Mouse (Mus musculus): ENCODE results near the gene Dpp6.
"Not testable (repeated sequence)": the region's sequence is repeated elsewhere in the genome, so short reads cannot be mapped to it uniquely, and the experiment has no call there.

The Dpp6 gene

GRCm38 (mm10) chr5:27402616-27403015, 585.6 kb downstream of the Dpp6 start:
- no peak for DNase-seq

GRCm38 (mm10) chr5:27408854-27409253, 591.9 kb downstream of the Dpp6 start:
- no peak for DNase-seq

GRCm38 (mm10) chr5:27413023-27413422, 596.0 kb downstream of the Dpp6 start:
- peak; percentile 72 for DNase-seq

- no peak for DNase-seq
Observed at GRCm38 (mm10) chr5:27415518-27415917, 598.5 kb downstream of the Dpp6 start.

- no peak for DNase-seq
Observed at GRCm38 (mm10) chr5:27416571-27416970, 599.6 kb downstream of the Dpp6 start.

- no peak for DNase-seq
Observed at GRCm38 (mm10) chr5:27417398-27417797, 600.4 kb downstream of the Dpp6 start.

GRCm38 (mm10) chr5:27418856-27419255, 601.9 kb downstream of the Dpp6 start:
- DNase-seq: no peak

- DNase-seq: no peak
Observed at GRCm38 (mm10) chr5:27421090-27421635, 604.2 kb downstream of the Dpp6 start.

- DNase-seq: no peak
Observed at GRCm38 (mm10) chr5:27423766-27424165, 606.8 kb downstream of the Dpp6 start.

GRCm38 (mm10) chr5:27424484-27425080, 607.6 kb downstream of the Dpp6 start:
- DNase-seq: no peak

- DNase-seq: no peak
Observed at GRCm38 (mm10) chr5:27426200-27426599, 609.2 kb downstream of the Dpp6 start.

- no peak for DNase-seq
Observed at GRCm38 (mm10) chr5:27433584-27433983, 616.6 kb downstream of the Dpp6 start.

- DNase-seq: no peak
Observed at GRCm38 (mm10) chr5:27453201-27453845, 636.3 kb downstream of the Dpp6 start.

GRCm38 (mm10) chr5:27454386-27454785, 637.4 kb downstream of the Dpp6 start:
- DNase-seq: no peak

- no peak for DNase-seq
Observed at GRCm38 (mm10) chr5:27456981-27457380, 640.0 kb downstream of the Dpp6 start.

- no peak for DNase-seq
Observed at GRCm38 (mm10) chr5:27457686-27458085, 640.7 kb downstream of the Dpp6 start.

- no peak for DNase-seq
Observed at GRCm38 (mm10) chr5:27474964-27475465, 658.0 kb downstream of the Dpp6 start.

- no peak for DNase-seq
Observed at GRCm38 (mm10) chr5:27481706-27482105, 664.7 kb downstream of the Dpp6 start.

GRCm38 (mm10) chr5:27486138-27486537, 669.1 kb downstream of the Dpp6 start:
- no peak for DNase-seq

GRCm38 (mm10) chr5:27490942-27491341, 673.9 kb downstream of the Dpp6 start:
- DNase-seq: no peak

GRCm38 (mm10) chr5:27501338-27501737, 684.3 kb downstream of the Dpp6 start, which contains the start of gene Speer4b:
Gene Speer4b, minus strand, starts transcription at chr5:27501438.
- DNase-seq: not testable (repeated sequence)

GRCm38 (mm10) chr5:27518716-27519115, 701.7 kb downstream of the Dpp6 start:
- DNase-seq: no peak

- no peak for DNase-seq
Observed at GRCm38 (mm10) chr5:27526906-27527305, 709.9 kb downstream of the Dpp6 start.

GRCm38 (mm10) chr5:27544816-27545270, 727.8 kb downstream of the Dpp6 start:
- DNase-seq: peak; percentile 23
